22 mouse cellular contexts compared by ENCODE assay signal in genomic region chr2:72524022-72524421, GRCm38 (mm10).
"Had no signal": no experiment of that assay in that cellular context is flagged by ENCODE, and none has a peak within 500 bp of the region (broad histone marks: within the 10 kb centered on the region; RNA-seq: fewer than 3 reads in every experiment).

No protein-coding gene starts in this region.

- ATAC-seq: intestine, embryonic 16.5 days; liver, postnatal 0 days; midbrain, embryonic 13.5 days; midbrain, embryonic 16.5 days had no signal

- H3K27ac ChIP-seq: kidney, embryonic 15.5 days; limb, embryonic 12.5 days; limb, embryonic 15.5 days; liver, embryonic 14.5 days; lung, embryonic 15.5 days; midbrain, embryonic 10.5 days; midbrain, embryonic 13.5 days; neural tube, embryonic 13.5 days; stomach, embryonic 15.5 days had no signal

- DNase-seq: left cerebral cortex, postnatal 4 days; liver, postnatal 0 days; lung, postnatal 10 days; lung, postnatal 36 days; retina, postnatal 1 day; right cerebral cortex, postnatal 25 days; spleen, adult 18-20 months; thymus, postnatal 25 days had no signal

- H3K36me3 ChIP-seq: kidney, embryonic 15.5 days; limb, embryonic 12.5 days; limb, embryonic 15.5 days; lung, embryonic 15.5 days; midbrain, embryonic 10.5 days; midbrain, embryonic 13.5 days; neural tube, embryonic 13.5 days; stomach, embryonic 15.5 days had no signal

- H3K9ac ChIP-seq: kidney, embryonic 15.5 days; limb, embryonic 12.5 days; limb, embryonic 15.5 days; liver, embryonic 14.5 days; liver, postnatal 0 days; lung, embryonic 15.5 days; midbrain, embryonic 13.5 days; neural tube, embryonic 13.5 days; stomach, embryonic 15.5 days had no signal

- H3K9me3 ChIP-seq: kidney, embryonic 15.5 days; limb, embryonic 12.5 days; limb, embryonic 15.5 days; lung, embryonic 15.5 days; megakaryocyte, embryonic 14.5 days; midbrain, embryonic 13.5 days; neural tube, embryonic 13.5 days; stomach, embryonic 15.5 days had no signal

- H3K27me3 ChIP-seq: kidney, embryonic 15.5 days; limb, embryonic 15.5 days; lung, embryonic 15.5 days; stomach, embryonic 15.5 days had no signal

- H3K4me3 ChIP-seq: kidney, embryonic 15.5 days; limb, embryonic 12.5 days; limb, embryonic 15.5 days; lung, embryonic 15.5 days; megakaryocyte, embryonic 14.5 days; midbrain, embryonic 10.5 days; midbrain, embryonic 13.5 days; myocyte; neural tube, embryonic 13.5 days; stomach, embryonic 15.5 days had no signal

- H3K4me1 ChIP-seq: lung, embryonic 15.5 days; megakaryocyte, embryonic 14.5 days; stomach, embryonic 15.5 days had no signal

- H3K4me2 ChIP-seq: kidney, embryonic 15.5 days; limb, embryonic 12.5 days; limb, embryonic 15.5 days; liver, embryonic 11.5 days; lung, embryonic 15.5 days; midbrain, embryonic 13.5 days; neural tube, embryonic 13.5 days; stomach, embryonic 15.5 days had no signal
